Mouse (Mus musculus): ENCODE measurements around the gene Ptprn2.

- TF ChIP-seq CTCF (IDR thresholded peaks at IDR 0.05; ENCODE audit: borderline replicate concordance, extremely low read depth, insufficient read depth, insufficient read length) (no peak), POLR2A (IDR thresholded peaks at IDR 0.05; ENCODE audit: borderline replicate concordance, extremely low read depth, insufficient read depth, insufficient read length, poor library complexity, severe bottlenecking) (no peak)
Measured at GRCm38 (mm10) chr12:116846220-116846619, 360.7 kb downstream of the Ptprn2 start.
